Mouse (Mus musculus): Measurements from ENCODE around the gene Cops8. TPM values are rescaled to one million over a fixed set of nuclear protein-coding genes. Genes with fewer than 3 reads are reported as not detected.

The Cops8 gene
- polyA plus RNA-seq, 1 experiment from 2014 or later = 124 TPM

GRCm38 (mm10) chr1:90656492-90657245 is 53.9 kb downstream of the Cops8 start:
- Histone ChIP-seq H3K27ac (peak overlapping the region; percentile 62), H3K4me3 (replicated peaks) (no peak overlapping the region), H3K9me3 (no peaks in the 10 kb centered on the region), H3K4me2 (no peak overlapping the region), H3K4me1 (peaks cover 24% of the 10 kb centered on the region), H3K27me3 (replicated peaks) (no peaks in the 10 kb centered on the region), H3K36me3 (no peaks in the 10 kb centered on the region), H3K9ac (no peak overlapping the region)
- WGBS = 56% methylated on average over 16 of the region's 16 CpGs
- ATAC-seq (ENCODE audit: insufficient read depth, low FRiP score, low read depth) = no peak

DNA sequence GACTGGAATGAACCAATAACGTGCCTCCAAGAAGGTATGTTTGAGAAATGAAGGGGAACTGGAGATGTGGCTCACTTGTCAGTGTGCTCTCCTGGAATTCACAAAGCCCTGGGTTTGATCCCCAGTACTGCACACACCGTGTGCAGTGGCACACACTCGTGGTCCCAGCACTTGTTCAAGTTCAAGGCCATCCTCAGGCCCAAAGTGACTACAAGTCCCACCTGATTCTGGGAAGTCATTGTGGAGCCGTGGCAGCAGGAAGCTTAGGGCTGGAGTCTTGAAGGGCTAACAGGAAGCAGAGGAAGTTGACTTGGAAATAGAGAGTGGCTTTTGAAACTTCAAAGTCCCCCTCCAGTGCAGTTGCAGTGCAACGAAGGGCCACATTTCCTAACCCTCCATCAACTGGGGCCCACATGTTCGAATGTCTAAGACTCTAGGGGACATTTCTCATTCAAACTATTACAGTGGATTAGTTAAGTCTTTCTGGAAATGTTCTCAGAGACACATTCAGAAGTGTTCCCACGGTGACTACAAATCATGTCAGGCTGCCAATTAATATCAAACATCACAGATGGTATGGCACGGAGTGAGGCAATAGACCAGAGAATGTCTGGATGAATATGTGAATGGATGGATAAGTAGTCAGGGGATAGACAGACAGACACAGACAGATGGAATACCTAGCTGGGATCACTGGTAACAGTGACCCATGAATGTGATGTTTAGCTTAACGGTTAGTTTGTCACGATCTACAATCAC is 54.7 kb downstream of the Cops8 start:
- 78% methylated on average over 10 of the region's 10 CpGs for WGBS
- H3K9me3 ChIP-seq = no peaks in the 10 kb centered on the region
- no peak overlapping the region for H3K4me3 ChIP-seq (replicated peaks)
- H3K27me3 ChIP-seq (replicated peaks) = no peaks in the 10 kb centered on the region
- H3K27ac ChIP-seq = peak overlapping the region; percentile 62
- H3K4me2 ChIP-seq = no peak overlapping the region
- 0 out of 2 replicates have a peak, but pooled peaks cover 18% of the 10 kb centered on the region for H3K4me1 ChIP-seq
- no peak for ATAC-seq (ENCODE audit: insufficient read depth, low FRiP score, low read depth)
- H3K9ac ChIP-seq = no peak overlapping the region
- no peaks in the 10 kb centered on the region for H3K36me3 ChIP-seq

DNA sequence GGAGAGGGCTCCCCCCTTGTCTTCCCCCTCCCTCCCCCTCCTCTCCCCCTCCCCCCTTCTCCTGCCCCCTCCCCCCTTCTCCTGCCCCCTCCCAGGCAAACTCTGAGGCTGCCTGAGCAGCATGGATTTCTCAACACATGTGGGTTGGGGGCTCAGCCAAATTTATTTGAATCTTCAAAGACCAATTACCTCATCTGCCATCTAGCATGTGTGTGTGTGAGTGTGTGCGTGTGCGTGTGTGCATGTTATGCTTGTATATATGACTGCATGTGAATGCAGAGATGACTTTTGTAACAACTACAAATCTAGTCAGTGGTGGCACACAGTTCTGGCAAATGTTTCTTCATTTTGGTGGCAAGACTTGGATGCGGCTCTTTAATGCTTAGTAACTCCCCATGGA is 55.8 kb downstream of the Cops8 start:
- 69% methylated on average over 3 of the region's 3 CpGs for WGBS
- peak overlapping the region; percentile 58; the same call in 1 of the 2 replicates for H3K27ac ChIP-seq
- no peak overlapping the region for H3K9ac ChIP-seq
- H3K4me1 ChIP-seq = 0 out of 2 replicates have a peak, but pooled peaks cover 17% of the 10 kb centered on the region
- no peak for ATAC-seq (ENCODE audit: insufficient read depth, low FRiP score, low read depth)
- no peak overlapping the region for H3K4me3 ChIP-seq (replicated peaks)
- no peak overlapping the region for H3K4me2 ChIP-seq
- no peaks in the 10 kb centered on the region for H3K9me3 ChIP-seq
- no peaks in the 10 kb centered on the region for H3K36me3 ChIP-seq
- no peaks in the 10 kb centered on the region for H3K27me3 ChIP-seq (replicated peaks)

- 72% methylated on average over 7 of the region's 7 CpGs for WGBS
- no peaks in the 10 kb centered on the region for H3K27me3 ChIP-seq (replicated peaks)
- ATAC-seq (ENCODE audit: insufficient read depth, low FRiP score, low read depth) = peak; percentile 51; the same call in 1 of the 2 replicates
These were observed 57.4 kb downstream of the Cops8 start for GRCm38 (mm10) chr1:90660150-90660549.

DNA sequence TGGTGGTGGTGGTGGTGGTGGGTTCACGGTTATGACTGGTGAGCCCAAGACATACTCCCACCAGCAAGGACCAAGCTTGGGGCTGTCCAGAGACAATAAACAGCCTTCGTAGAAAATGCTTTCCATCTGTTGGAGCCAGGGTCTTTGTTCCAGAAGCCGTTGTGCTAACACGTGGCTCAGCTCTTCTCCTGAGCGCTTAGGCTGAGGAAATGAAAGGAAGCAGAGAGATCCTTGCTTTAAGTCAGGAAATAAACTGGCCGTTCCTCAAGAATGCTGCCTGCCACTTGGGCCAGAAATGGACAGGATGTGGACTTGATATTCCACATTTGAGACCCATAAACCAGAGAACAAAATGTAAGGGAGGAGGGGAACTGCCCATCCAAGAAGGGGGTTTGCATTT is 59.7 kb downstream of the Cops8 start:
- ATAC-seq (ENCODE audit: insufficient read depth, low FRiP score, low read depth) = no peak
- H3K4me3 ChIP-seq (replicated peaks) = no peak overlapping the region
- H3K36me3 ChIP-seq = no peaks in the 10 kb centered on the region
- no peaks in the 10 kb centered on the region for H3K27me3 ChIP-seq (replicated peaks)
- H3K27ac ChIP-seq = peak overlapping the region; percentile 71
- 0 out of 2 replicates have a peak, but pooled peaks cover 15% of the 10 kb centered on the region for H3K4me1 ChIP-seq
- H3K4me2 ChIP-seq = no peak overlapping the region
- no peak overlapping the region for H3K9ac ChIP-seq
- no peaks in the 10 kb centered on the region for H3K9me3 ChIP-seq
- 41% methylated on average over 6 of the region's 6 CpGs for WGBS

More at GRCm38 (mm10) chr1:90660150-90660549, 57.4 kb downstream of the Cops8 start:
- H3K9me3 ChIP-seq = no peaks in the 10 kb centered on the region
- no peak overlapping the region for H3K9ac ChIP-seq
- H3K27ac ChIP-seq = no peak overlapping the region
- H3K4me1 ChIP-seq = 0 out of 2 replicates have a peak, but pooled peaks cover 17% of the 10 kb centered on the region
- H3K36me3 ChIP-seq = no peaks in the 10 kb centered on the region
- H3K4me3 ChIP-seq (replicated peaks) = no peak overlapping the region
- no peak overlapping the region for H3K4me2 ChIP-seq

Other genes with a start within 250 kb of the Cops8 start
- gene Col6a3, start 241.0 kb downstream of the Cops8 start, polyA plus RNA-seq (2015; fragmentation: Nextera tagmentation; extraction: Ambion mirVana) = 86.6 and 109 TPM in 2 replicates